Mouse (Mus musculus) retina, embryonic 14.5 days (tissue): ENCODE results near the gene Gm17124.
"Not testable (repeated sequence)": the region's sequence is repeated elsewhere in the genome, so short reads cannot be mapped to it uniquely, and the experiment has no call there.

Source experiments
- DNase-seq: peaks from one replicate; pipeline ENCODE4 v3.0.0-alpha.2; 2015; ENCODE audit warnings: low spot score

Gm17124 gene

DNA sequence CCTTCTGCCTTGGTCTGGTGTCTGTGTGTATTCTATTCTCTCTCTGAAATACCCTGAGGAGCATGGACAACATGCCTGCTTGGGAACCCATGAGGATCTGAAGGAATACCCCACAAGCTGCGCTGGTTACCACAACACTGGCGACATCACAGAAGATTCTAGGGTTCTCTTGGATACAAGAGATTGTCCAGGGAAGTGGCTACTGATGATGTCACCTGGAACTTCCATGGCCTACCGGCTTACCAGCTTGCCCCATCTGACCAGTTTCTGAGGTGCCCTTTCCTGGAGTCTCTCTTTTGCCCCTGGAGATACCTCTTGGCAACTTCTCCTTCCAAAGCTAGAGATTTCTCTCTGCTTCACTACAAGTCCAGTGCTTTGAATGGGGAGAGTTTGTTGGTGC lies at the start of gene Gm17124:
Gm17124 (minus strand) TSS at position 101 of the 400 bp plus-strand sequence.
- DNase-seq = not testable (repeated sequence)

DNA sequence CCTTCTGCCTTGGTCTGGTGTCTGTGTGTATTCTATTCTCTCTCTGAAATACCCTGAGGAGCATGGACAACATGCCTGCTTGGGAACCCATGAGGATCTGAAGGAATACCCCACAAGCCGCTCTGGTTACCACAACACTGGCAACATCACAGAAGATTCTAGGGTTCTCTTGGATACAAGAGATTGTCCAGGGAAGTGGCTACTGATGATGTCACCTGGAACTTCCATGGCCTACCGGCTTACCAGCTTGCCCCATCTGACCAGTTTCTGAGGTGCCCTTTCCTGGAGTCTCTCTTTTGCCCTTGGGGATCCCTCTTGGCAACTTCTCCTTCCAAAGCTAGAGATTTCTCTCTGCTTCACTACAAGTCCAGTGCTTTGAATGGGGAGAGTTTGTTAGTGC lies 42.1 kb upstream of the Gm17124 start, which contains the start of gene Gm3633:
Gm3633 (minus strand) TSS at position 101 of the 400 bp plus-strand sequence.
- DNase-seq = not testable (repeated sequence)
